Mouse (Mus musculus) kidney, embryonic 15.5 days (tissue): ENCODE data around the gene Cenpb. TPM values are rescaled to one million over a fixed set of nuclear protein-coding genes. Genes with fewer than 3 reads are reported as not detected.

Experiments used
- ATAC-seq: fragments of 200-750 bp; cut with Nextera tagmentation; replicated peaks from 2 replicates; pipeline ENCODE4 v1.8.0; 2017; ENCODE audit warnings: moderate TSS enrichment; ENCODE audit not compliant: low FRiP score
- H3K27ac ChIP-seq: fragments of 300-500 bp; sonication (generic); 2 replicates; pipeline ENCODE4 v1.5.1; 2015; ENCODE audit warnings: mild to moderate bottlenecking, inconsistent platforms
- H3K27me3 ChIP-seq: fragments of 300-500 bp; sonication (generic); 2 replicates; pipeline ENCODE4 v1.6.1; 2015; ENCODE audit warnings: inconsistent platforms
- H3K36me3 ChIP-seq: fragments of 300-500 bp; sonication (generic); 2 replicates; pipeline ENCODE4 v1.6.1; 2015; ENCODE audit warnings: inconsistent platforms
- H3K4me1 ChIP-seq: fragments of 300-500 bp; sonication (generic); 2 replicates; pipeline ENCODE4 v1.6.1; 2015; ENCODE audit warnings: inconsistent platforms
- H3K4me2 ChIP-seq: fragments of 300-500 bp; sonication (generic); 2 replicates; pipeline ENCODE4 v1.6.1; 2015; ENCODE audit warnings: moderate library complexity, mild to moderate bottlenecking, inconsistent platforms
- H3K4me3 ChIP-seq: fragments of 300-500 bp; sonication (generic); replicated peaks from 2 replicates; pipeline ENCODE4 v1.5.1; 2015; ENCODE audit warnings: mild to moderate bottlenecking, inconsistent platforms
- H3K9ac ChIP-seq: fragments of 300-500 bp; sonication (generic); 2 replicates; pipeline ENCODE4 v1.6.1; 2015; ENCODE audit warnings: mild to moderate bottlenecking, inconsistent platforms
- H3K9me3 ChIP-seq: fragments of 300-500 bp; sonication (generic); replicated peaks from 2 replicates; pipeline ENCODE4 v1.6.1; 2016; ENCODE audit warnings: inconsistent platforms
- WGBS: fragments of 180-500 bp; shearing (Covaris S2); methylation state at CpG from one replicate; pipeline ENCODE4 v1.1.7; 2015; ENCODE audit warnings: mixed read lengths; 5-methylcytosine and 5-hydroxymethylcytosine counted together
- polyA plus RNA-seq: library from polyadenylated mRNA; unstranded; fragments of >200 nt; fragmentation: Nextera tagmentation; extraction: Ambion mirVana; gene quantifications from 2 replicates; pipeline ENCODE4 v1.2.1, GENCODE M21; 2015

Cenpb gene
- polyA plus RNA-seq, 1 experiment from 2014 or later = 10.6 TPM

- peaks cover 68% of the 10 kb centered on the region for H3K4me1 ChIP-seq
- WGBS = 72% methylated on average over 3 of the region's 3 CpGs
- H3K27ac ChIP-seq = peak overlapping the region; percentile 76
- 0 out of 2 replicates have a peak, but pooled peaks cover 10% of the 10 kb centered on the region for H3K36me3 ChIP-seq
- no peak overlapping the region for H3K9ac ChIP-seq
- no peak overlapping the region for H3K4me3 ChIP-seq
- peaks cover 38% of the 10 kb centered on the region for H3K27me3 ChIP-seq
- 0 out of 2 replicates have a peak overlapping the region, but pooled peaks have one; percentile 92 for H3K4me2 ChIP-seq
- H3K9me3 ChIP-seq = no peaks in the 10 kb centered on the region
- ATAC-seq = no peak
Measured at GRCm38 (mm10) chr2:131175286-131175944, 4.5 kb downstream of the Cenpb start.

GRCm38 (mm10) chr2:131174700-131175099 is 5.2 kb downstream of the Cenpb start:
- peak overlapping the region; percentile 42 for H3K4me3 ChIP-seq
- ATAC-seq = 0 out of 2 replicates have a peak, but pooled peaks have one; percentile 19
- H3K27me3 ChIP-seq = peaks cover 41% of the 10 kb centered on the region
- peaks cover 69% of the 10 kb centered on the region for H3K4me1 ChIP-seq
- H3K4me2 ChIP-seq = peak overlapping the region; percentile 72
- WGBS = 6% methylated on average over 11 of the region's 11 CpGs
- no peaks in the 10 kb centered on the region for H3K9me3 ChIP-seq
- no peak overlapping the region for H3K9ac ChIP-seq
- 0 out of 2 replicates have a peak overlapping the region, but pooled peaks have one; percentile 76 for H3K27ac ChIP-seq
- 0 out of 2 replicates have a peak, but pooled peaks cover 10% of the 10 kb centered on the region for H3K36me3 ChIP-seq

GRCm38 (mm10) chr2:131172322-131172721 is 7.5 kb downstream of the Cenpb start:
- ATAC-seq = no peak
- no peak overlapping the region for H3K4me2 ChIP-seq
- H3K4me1 ChIP-seq = peaks cover 52% of the 10 kb centered on the region
- no peak overlapping the region for H3K4me3 ChIP-seq
- no peaks in the 10 kb centered on the region for H3K9me3 ChIP-seq
- no peak overlapping the region for H3K9ac ChIP-seq
- WGBS = 48% methylated on average over 9 of the region's 9 CpGs
- H3K27me3 ChIP-seq = peaks cover 41% of the 10 kb centered on the region
- 0 out of 2 replicates have a peak, but pooled peaks cover 9% of the 10 kb centered on the region for H3K36me3 ChIP-seq
- H3K27ac ChIP-seq = no peak overlapping the region

- peak overlapping the region; percentile 61 for H3K4me2 ChIP-seq
- H3K36me3 ChIP-seq = 0 out of 2 replicates have a peak, but pooled peaks cover 3% of the 10 kb centered on the region
- peaks cover 41% of the 10 kb centered on the region for H3K27me3 ChIP-seq
- ATAC-seq = no peak
- no peak overlapping the region for H3K27ac ChIP-seq
- no peaks in the 10 kb centered on the region for H3K9me3 ChIP-seq
- H3K9ac ChIP-seq = peak overlapping the region; percentile 28; the same call in 1 of the 2 replicates
- H3K4me3 ChIP-seq = peak overlapping the region; percentile 37
- 4% methylated on average over 43 of the region's 43 CpGs for WGBS
- H3K4me1 ChIP-seq = peaks cover 44% of the 10 kb centered on the region
Measured at GRCm38 (mm10) chr2:131171401-131172104, 8.3 kb downstream of the Cenpb start.

GRCm38 (mm10) chr2:131170936-131171335 is 8.9 kb downstream of the Cenpb start:
- peak overlapping the region; percentile 37 for H3K4me3 ChIP-seq
- peaks cover 38% of the 10 kb centered on the region for H3K4me1 ChIP-seq
- H3K9ac ChIP-seq = peak overlapping the region; percentile 28; the same call in 1 of the 2 replicates
- no peak overlapping the region for H3K27ac ChIP-seq
- H3K9me3 ChIP-seq = no peaks in the 10 kb centered on the region
- H3K27me3 ChIP-seq = peaks cover 41% of the 10 kb centered on the region
- no peak for ATAC-seq
- 0 out of 2 replicates have a peak, but pooled peaks cover 3% of the 10 kb centered on the region for H3K36me3 ChIP-seq
- H3K4me2 ChIP-seq = peak overlapping the region; percentile 61
- WGBS = 13% methylated on average over 9 of the region's 9 CpGs

GRCm38 (mm10) chr2:131168914-131169313 is 11.0 kb downstream of the Cenpb start:
- WGBS = 82% methylated on average over 1 of the region's 1 CpGs
- no peak for ATAC-seq
- Histone ChIP-seq H3K4me3 (no peak overlapping the region), H3K4me1 (peaks cover 20% of the 10 kb centered on the region), H3K9ac (no peak overlapping the region), H3K27me3 (peaks cover 37% of the 10 kb centered on the region), H3K4me2 (no peak overlapping the region), H3K9me3 (no peaks in the 10 kb centered on the region), H3K36me3 (no peaks in the 10 kb centered on the region), H3K27ac (no peak overlapping the region)

GRCm38 (mm10) chr2:131167984-131168383 is 11.9 kb downstream of the Cenpb start:
- Histone ChIP-seq H3K27me3 (peaks cover 28% of the 10 kb centered on the region), H3K9me3 (no peaks in the 10 kb centered on the region), H3K4me3 (no peak overlapping the region), H3K9ac (no peak overlapping the region), H3K4me1 (peaks cover 19% of the 10 kb centered on the region), H3K36me3 (no peaks in the 10 kb centered on the region), H3K27ac (no peak overlapping the region), H3K4me2 (no peak overlapping the region)
- 64% methylated on average over 6 of the region's 6 CpGs for WGBS
- no peak for ATAC-seq

GRCm38 (mm10) chr2:131166172-131166571 is 13.7 kb downstream of the Cenpb start:
- no peak for ATAC-seq
- Histone ChIP-seq H3K4me3 (no peak overlapping the region), H3K4me2 (no peak overlapping the region), H3K9me3 (no peaks in the 10 kb centered on the region), H3K9ac (no peak overlapping the region), H3K27me3 (peaks cover 10% of the 10 kb centered on the region), H3K36me3 (no peaks in the 10 kb centered on the region), H3K4me1 (peaks cover 12% of the 10 kb centered on the region), H3K27ac (no peak overlapping the region)
- WGBS = 85% methylated on average over 2 of the region's 2 CpGs

- Histone ChIP-seq H3K36me3 (no peaks in the 10 kb centered on the region), H3K4me2 (no peak overlapping the region)
- WGBS = 70% methylated on average over 7 of the region's 7 CpGs
Measured at GRCm38 (mm10) chr2:131163924-131164323, 15.9 kb downstream of the Cenpb start.

GRCm38 (mm10) chr2:131160671-131161111 is 19.2 kb downstream of the Cenpb start:
- under 1% methylated on average over 17 of the region's 17 CpGs for WGBS
- Histone ChIP-seq H3K36me3 (no peaks in the 10 kb centered on the region), H3K4me1 (peaks cover 23% of the 10 kb centered on the region), H3K27ac (peak overlapping the region; percentile 94), H3K4me2 (peak overlapping the region; percentile 90), H3K4me3 (peak overlapping the region; percentile 77), H3K9me3 (no peaks in the 10 kb centered on the region), H3K27me3 (no peaks in the 10 kb centered on the region; the same call in 1 of the 2 replicates), H3K9ac (peak overlapping the region; percentile 82)
- no peak; the same call in 1 of the 2 replicates for ATAC-seq

More at GRCm38 (mm10) chr2:131163924-131164323, 15.9 kb downstream of the Cenpb start:
- Histone ChIP-seq H3K27me3 (no peaks in the 10 kb centered on the region; the same call in 1 of the 2 replicates), H3K9ac (no peak overlapping the region), H3K27ac (no peak overlapping the region), H3K9me3 (no peaks in the 10 kb centered on the region), H3K4me1 (peaks cover 13% of the 10 kb centered on the region), H3K4me3 (no peak overlapping the region)
- ATAC-seq = no peak

GRCm38 (mm10) chr2:131159938-131160581 is 19.8 kb downstream of the Cenpb start, which contains the start of gene 1700037H04Rik:
Gene 1700037H04Rik, minus strand, starts transcription at chr2:131160081.
- under 1% methylated on average over 54 of the region's 54 CpGs for WGBS
- Histone ChIP-seq H3K4me1 (peaks cover 23% of the 10 kb centered on the region), H3K4me3 (peak within 1 kb of the TSS; percentile 77), H3K9ac (peak within 1 kb of the TSS; percentile 85), H3K4me2 (peak within 1 kb of the TSS; percentile 90), H3K36me3 (peaks cover 3% of the 10 kb centered on the region; the same call in 1 of the 2 replicates), H3K27ac (peak within 1 kb of the TSS; percentile 94), H3K9me3 (no peaks in the 10 kb centered on the region), H3K27me3 (no peaks in the 10 kb centered on the region; the same call in 1 of the 2 replicates)
- ATAC-seq = peak; percentile 96
